22 mouse cellular contexts compared by ENCODE assay signal in the genomic region with DNA sequence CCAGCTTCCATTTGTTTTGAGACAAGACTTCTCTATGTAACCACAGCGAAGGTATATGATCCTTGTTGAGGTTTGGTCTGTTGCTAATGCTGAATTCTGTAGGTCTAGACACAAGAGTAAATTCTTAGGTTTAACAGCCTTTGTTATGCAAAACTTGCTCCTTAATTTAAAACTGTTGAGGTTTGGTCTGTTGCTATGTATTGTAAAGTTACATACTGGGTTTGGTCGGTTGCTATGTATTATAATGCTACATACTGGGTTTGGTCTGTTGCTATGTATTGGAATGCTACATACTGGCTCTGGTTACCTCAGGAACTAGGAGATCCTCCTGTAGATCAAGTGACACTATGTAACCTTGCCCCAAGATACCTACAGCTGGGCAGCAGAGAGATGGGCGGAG. TPM values are rescaled to one million over a fixed set of nuclear protein-coding genes. Genes with fewer than 3 reads are reported as not detected.
"Had no signal": no experiment of that assay in that cellular context is flagged by ENCODE, and none has a peak within 500 bp of the region (broad histone marks: within the 10 kb centered on the region; RNA-seq: fewer than 3 reads in every experiment).

No protein-coding gene starts in this region.

- DNase-seq: gastrocnemius, adult 2 months; gastrocnemius, postnatal 10 days; gastrocnemius, postnatal 25 days; heart, adult 2 months; heart, postnatal 14 days; heart, postnatal 36 days; kidney, adult 11 months; kidney, adult 2 months; kidney, postnatal 10 days; kidney, postnatal 25 days; kidney, postnatal 4 days; left cerebral cortex, postnatal 4 days had no signal

- ATAC-seq: hindbrain, postnatal 0 days; intestine, embryonic 16.5 days; liver, embryonic 12.5 days had no signal

RNA-seq across cellular contexts. Expression of a gene that starts 20.8 kb away (rescaled TPM):
- total RNA-seq: gastrocnemius, adult 2 months; gastrocnemius, postnatal 25 days; gastrocnemius, postnatal 4 days had no signal

RNA-seq across cellular contexts. Expression of a gene that starts 57.2 kb away (rescaled TPM):
- total RNA-seq: gastrocnemius, adult 2 months; gastrocnemius, postnatal 10 days; gastrocnemius, postnatal 25 days; gastrocnemius, postnatal 4 days; heart, adult 2 months; heart, postnatal 14 days; heart, postnatal 36 days; hematopoietic stem cell, adult 5-6 weeks; hindbrain, postnatal 0 days; layer of hippocampus, adult 2 months; layer of hippocampus, postnatal 10 days; layer of hippocampus, postnatal 25 days; left cerebral cortex, adult 2 months; left cerebral cortex, postnatal 14 days; left cerebral cortex, postnatal 4 days had no signal
